Mouse (Mus musculus): ENCODE data around the gene Kctd10.

Kctd10 gene

GRCm38 (mm10) chr5:114380209-114381012 is at the start of gene Kctd10, which contains the start of gene Ube3b:
TSS of gene Kctd10 (minus strand) at chr5:114380508.
TSS of gene Ube3b (plus strand) at chr5:114380607.
- peak; percentile 92 for DNase-seq (ENCODE audit: extremely low spot score)

GRCm38 (mm10) chr5:114429781-114430180 is 49.5 kb upstream of the Kctd10 start:
- DNase-seq (ENCODE audit: extremely low spot score): no peak

- DNase-seq (ENCODE audit: extremely low spot score): no peak
Measured at GRCm38 (mm10) chr5:114428621-114429020, 48.3 kb upstream of the Kctd10 start.

DNA sequence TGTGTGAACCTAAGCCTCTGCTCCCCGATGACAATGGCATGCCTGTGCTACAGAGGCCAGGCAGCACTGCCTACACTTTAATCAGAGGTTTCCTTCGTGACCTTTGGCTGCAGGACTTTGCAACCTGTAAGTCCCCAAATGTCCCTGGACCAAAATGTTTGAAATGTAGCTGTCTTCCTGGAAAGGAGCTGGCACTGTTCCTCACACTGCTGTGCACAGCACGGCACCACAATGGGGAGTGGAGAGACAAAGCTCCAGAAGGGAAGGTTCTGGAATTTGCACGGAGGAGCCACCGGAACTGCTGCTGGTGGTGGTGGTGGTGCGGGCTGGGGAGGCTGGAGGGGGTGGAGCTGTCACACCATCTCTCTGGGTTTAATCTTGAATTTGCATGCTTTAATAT is 46.4 kb upstream of the Kctd10 start:
- DNase-seq (ENCODE audit: extremely low spot score): no peak

GRCm38 (mm10) chr5:114423961-114424360 is 43.7 kb upstream of the Kctd10 start:
- no peak for DNase-seq (ENCODE audit: extremely low spot score)

DNA sequence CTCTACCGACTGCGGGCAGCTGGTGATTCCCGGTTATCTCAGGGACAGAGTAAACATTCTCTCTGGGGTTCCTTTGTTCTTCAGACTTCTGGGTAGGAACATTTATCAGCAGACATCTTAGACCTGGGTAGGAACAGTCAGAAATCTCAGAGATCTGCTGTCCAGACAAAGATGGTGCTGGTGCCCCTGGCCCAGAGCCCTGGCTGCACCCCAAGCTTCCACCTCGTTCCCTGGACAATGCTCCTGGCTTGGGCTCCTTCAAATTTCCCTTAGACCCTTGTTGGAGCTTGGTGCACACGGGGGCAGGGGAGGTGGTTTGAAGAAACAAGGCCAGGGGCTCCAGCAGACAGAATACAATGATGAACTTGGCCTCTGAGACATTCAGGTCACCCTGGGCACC is 42.3 kb upstream of the Kctd10 start:
- no peak for DNase-seq (ENCODE audit: extremely low spot score)

- DNase-seq (ENCODE audit: extremely low spot score): no peak
Measured at GRCm38 (mm10) chr5:114421561-114422298, 41.4 kb upstream of the Kctd10 start.

DNA sequence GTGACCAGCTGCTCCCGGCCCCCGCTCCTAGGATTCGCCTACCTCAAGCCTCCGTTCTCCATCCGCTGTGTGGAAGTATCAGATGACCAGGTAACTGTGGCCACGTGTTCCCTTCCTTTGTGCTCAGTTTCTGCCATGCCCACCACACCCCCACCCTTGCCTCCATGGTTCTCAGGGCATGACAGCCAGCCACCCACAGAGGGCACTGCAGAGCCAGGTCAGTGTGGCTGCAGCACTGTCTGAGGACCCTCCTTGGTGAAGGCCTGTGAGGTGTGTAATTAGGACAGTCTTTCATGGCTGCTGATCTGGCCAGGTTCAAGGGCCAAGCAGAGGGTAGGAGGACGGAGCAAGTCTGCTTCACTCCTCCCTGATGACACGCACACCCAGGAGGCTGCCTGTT is 38.2 kb upstream of the Kctd10 start:
- peak; percentile 33 for DNase-seq (ENCODE audit: extremely low spot score)

GRCm38 (mm10) chr5:114416855-114417254 is 36.5 kb upstream of the Kctd10 start:
- DNase-seq (ENCODE audit: extremely low spot score): no peak

DNA sequence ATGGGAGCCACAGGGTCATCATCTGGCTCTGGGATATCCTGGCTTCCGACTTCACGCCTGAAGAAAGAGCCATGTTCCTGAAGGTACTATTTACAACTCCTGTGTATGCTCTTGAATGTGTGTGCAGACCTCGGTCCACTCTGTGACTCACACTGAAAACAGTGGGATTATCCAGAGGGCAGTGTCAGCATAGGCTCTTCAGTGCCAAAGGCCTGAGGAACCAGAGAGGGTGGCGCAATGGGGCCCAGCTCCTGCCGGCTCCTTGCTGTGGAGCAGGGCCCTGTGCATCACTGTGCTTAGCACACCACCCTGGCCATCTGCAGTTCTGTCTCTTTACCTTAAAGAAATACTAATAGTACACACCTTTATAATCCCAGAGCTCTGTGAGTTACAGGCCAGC is 35.3 kb upstream of the Kctd10 start:
- DNase-seq (ENCODE audit: extremely low spot score): no peak

DNA sequence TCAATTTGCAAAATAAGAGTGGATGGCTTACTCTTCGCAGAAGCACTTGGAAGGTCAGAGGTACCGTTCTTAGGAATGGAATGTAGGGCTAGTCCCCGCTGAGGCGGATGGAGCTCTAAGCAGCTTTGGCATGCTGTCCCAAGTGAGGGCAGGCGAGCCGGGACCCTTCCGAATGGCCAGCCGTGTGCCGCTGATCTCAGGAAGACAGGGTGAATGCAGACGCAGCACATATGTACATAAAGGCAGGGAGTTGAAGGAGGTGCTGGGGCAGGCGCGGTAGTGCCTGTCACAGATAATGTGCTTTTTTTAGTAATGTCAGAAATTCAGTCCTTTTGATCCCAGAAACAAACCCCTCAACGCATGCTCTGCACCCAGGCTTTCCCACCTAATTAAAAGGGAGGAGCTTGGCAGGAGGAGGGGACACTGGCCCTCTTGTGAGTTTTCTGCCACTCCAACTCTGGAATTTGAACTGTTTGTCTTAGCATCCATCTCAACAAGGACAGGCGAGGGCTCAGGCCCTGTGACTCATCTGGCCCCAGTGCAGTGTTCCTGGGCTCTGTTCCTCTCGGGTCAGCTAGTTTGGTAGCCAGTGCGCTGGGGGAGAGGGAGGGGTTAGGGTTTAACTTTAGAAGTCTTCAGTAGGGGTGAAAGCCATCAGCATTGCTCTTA is 32.9 kb upstream of the Kctd10 start:
- no peak for DNase-seq (ENCODE audit: extremely low spot score)

DNA sequence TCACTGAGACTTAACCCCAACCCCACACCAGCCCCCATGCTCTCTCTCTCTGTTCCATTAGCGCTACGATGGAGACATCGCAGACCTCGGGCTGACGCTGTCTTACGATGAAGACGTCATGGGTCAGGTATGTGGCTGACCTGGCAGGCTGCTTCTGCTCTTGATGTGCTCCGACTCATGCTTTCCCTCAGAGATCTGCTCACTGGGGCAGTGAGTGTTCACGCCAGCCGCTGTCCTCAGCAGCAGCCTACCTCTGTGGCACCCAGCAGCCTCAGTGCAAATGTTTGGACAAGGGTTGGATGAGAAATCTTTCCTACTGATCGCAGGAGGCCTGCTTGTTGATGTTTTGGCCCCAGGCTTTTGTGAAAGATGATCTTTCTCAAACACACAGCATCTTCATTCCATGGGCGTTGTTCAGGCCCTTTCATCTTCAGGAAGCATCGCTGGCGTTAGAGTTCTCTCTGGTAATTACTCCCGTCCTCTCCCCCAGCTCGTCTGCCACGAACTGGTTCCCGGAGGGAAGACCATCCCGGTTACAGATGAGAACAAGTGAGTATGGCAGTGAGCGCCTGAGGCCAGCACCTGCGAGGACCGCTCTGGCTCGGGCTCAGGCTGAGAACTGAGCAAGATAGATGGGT is 32.2 kb upstream of the Kctd10 start:
- no peak for DNase-seq (ENCODE audit: extremely low spot score)

GRCm38 (mm10) chr5:114410429-114410828 is 30.1 kb upstream of the Kctd10 start:
- DNase-seq (ENCODE audit: extremely low spot score): no peak

GRCm38 (mm10) chr5:114408846-114409245 is 28.5 kb upstream of the Kctd10 start:
- no peak for DNase-seq (ENCODE audit: extremely low spot score)

DNA sequence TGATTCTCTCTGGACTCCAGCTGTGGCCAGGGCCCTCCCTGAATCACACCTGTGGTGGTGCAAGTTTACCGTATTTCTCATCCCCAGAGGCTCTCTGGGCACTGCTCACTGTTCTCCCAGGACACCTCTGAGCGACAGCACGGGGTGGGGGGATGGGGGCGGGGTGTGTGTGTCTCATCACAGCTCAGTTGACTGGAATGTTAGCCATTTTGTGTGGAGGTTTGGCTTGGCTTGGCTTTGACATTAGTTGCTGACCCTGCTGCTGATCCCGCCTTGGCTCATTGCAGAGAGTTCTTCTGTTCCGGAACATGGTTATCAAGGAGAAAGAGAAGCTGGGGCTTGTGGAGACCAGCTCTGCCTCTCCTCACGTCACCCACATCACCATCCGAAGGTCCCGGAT is 27.5 kb upstream of the Kctd10 start:
- no peak for DNase-seq (ENCODE audit: extremely low spot score)

- no peak for DNase-seq (ENCODE audit: extremely low spot score)
Measured at GRCm38 (mm10) chr5:114407269-114407668, 27.0 kb upstream of the Kctd10 start.

DNA sequence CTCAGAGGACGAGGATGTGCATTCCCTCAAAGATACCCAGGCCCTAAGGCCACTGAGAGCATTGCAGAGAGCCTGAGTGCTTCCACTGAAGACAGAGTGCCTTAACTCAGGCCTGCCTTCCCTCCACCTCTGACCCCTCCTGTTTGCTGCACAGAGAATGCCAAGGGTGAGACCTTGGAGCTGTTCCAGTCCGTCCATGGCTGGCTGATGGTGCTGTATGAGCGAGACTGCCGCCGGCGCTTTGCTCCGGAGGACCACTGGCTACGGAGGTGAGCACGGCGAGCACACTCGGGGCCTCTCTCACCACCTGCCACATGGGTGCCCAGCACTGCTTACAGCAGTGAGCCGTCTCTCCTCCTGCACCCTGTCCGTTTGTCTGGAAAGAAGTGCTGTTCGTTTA is 26.3 kb upstream of the Kctd10 start:
- DNase-seq (ENCODE audit: extremely low spot score): no peak

- DNase-seq (ENCODE audit: extremely low spot score): no peak
Measured at GRCm38 (mm10) chr5:114393169-114393568, 12.9 kb upstream of the Kctd10 start.

DNA sequence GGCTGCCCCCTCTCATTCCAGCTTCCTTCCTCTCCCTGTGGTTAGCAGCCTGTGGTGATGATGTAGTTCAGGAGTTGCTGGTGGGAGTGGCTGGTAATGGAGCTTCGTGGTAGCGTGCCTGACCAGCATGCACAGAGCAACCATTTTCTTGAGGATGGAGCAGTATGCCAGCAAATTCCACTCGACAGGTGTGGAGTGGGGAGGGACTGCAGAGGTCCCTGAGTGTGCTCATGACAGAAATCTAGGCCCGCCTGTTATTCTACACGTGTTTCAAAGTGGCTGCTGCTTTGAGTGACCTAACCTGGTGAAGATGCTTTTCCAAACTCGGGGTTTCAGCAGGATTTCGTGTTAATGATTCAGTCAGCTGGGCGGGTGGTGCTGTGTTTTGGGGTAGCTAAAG is 4.1 kb upstream of the Kctd10 start:
- no peak for DNase-seq (ENCODE audit: extremely low spot score)

DNA sequence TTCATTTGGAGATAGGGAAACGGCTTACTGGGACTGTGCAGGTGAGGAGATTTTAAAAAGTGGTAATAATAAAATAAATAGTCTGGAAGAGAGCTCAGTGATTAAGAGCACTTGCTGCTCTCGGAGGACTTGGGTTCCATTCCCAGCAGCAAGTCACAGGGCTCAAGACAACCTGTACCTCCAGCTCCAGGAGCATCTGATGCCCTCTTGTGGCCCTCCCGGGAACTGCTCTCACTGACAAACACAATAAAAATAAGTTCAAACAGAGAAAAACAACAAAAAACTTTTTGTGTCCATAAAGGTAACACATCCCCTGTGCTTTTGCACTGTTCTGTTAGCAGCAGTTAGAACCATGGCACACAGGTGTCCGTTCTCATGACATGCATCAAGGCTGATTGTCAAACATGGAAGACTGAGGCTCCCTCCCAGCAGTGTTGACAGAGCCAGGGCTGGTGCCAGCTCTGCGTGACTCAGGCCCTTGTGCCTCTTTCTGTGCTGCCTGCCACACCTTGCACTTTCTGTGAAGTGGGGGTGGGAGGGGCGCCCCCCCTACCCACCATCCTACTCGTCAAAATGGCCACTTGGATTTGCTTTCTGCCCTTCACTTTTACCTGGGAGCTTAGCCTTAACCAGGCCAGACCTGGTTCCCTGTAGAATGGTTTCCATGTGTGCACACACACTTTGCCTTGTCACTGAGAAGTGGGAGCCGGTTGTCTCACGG is 3.0 kb upstream of the Kctd10 start:
- no peak for DNase-seq (ENCODE audit: extremely low spot score)

DNA sequence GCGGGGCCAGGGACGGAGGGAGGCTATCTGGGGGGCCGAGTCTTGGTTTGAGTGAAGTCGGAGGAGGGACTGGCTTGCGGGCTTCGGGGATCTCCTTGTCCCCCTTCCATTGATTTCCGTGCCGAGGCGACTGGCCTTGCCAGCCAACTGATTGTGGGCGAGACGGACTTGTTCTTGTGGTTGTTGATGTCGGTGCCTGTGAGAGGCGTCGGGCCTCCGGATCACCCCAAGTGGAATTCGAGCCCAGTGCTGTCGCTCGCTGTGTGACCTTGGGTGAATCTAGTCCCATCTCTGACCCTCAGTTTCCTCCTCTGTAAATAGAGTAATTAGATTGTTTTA is 674 bp upstream of the Kctd10 start:
- no peak for DNase-seq (ENCODE audit: extremely low spot score)

DNA sequence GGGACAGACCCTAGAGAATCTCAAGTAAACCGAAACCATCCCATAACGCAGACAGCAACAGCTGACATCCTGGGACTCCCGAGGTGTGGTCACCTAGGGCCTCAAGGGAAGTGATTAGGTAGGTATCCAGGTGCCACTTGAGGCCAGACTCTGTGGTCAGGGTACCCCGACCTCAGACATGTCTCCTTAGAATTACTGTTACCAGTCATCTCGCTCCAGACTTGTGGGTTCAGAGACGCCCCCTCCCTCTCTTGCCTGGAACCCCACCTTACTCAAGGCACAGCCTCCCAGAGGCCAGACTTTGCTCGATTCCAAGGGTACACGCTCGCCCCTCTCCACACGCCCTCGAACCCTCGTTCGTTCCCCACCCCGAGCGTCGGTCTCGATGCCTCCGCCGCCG is 545 bp downstream of the Kctd10 start:
- DNase-seq (ENCODE audit: extremely low spot score): no peak

All from embryo, embryonic 9.5 days (tissue).